Mouse (Mus musculus): ENCODE measurements at regions not wholly inside any gene's neighbourhood (a gene's known extent, or its start where the extent isn't known, plus 50 kb on each side); places are given as distances from the start of the nearest gene placed in this dataset.

- DNase-seq (ENCODE audit: low spot score in 2 of 2) = no peak
These were observed 249.6 kb downstream of the Drd1 start for GRCm38 (mm10) chr13:53805872-53806271.

GRCm38 (mm10) chr13:53800978-53801377 lies 254.5 kb downstream of the Drd1 start:
- DNase-seq (ENCODE audit: low spot score in 2 of 2) = no peak

GRCm38 (mm10) chr13:53788809-53789208 lies 266.7 kb downstream of the Drd1 start:
- no peak for DNase-seq (ENCODE audit: low spot score in 2 of 2)

GRCm38 (mm10) chr13:53783492-53783891 lies 272.0 kb downstream of the Drd1 start:
- DNase-seq (ENCODE audit: low spot score in 2 of 2) = peak; percentile 74 to 91

- peak; percentile 53 to 63 for DNase-seq (ENCODE audit: low spot score in 2 of 2)
These were observed 276.4 kb downstream of the Drd1 start for GRCm38 (mm10) chr13:53779150-53779549.

GRCm38 (mm10) chr13:53776421-53776820 lies 279.1 kb downstream of the Drd1 start:
- no peak for DNase-seq (ENCODE audit: low spot score in 2 of 2)

GRCm38 (mm10) chr13:53775687-53776086 lies 279.8 kb downstream of the Drd1 start:
- peak in 1 of 2 experiments; percentile 22 for DNase-seq (ENCODE audit: low spot score in 2 of 2)

- peak; percentile 65 to 75 for DNase-seq (ENCODE audit: low spot score in 2 of 2)
These were observed 290.8 kb downstream of the Drd1 start for GRCm38 (mm10) chr13:53764613-53765243.

GRCm38 (mm10) chr13:53757576-53758237 lies 284.8 kb upstream of the Msx2 start:
- DNase-seq (ENCODE audit: low spot score in 2 of 2) = no peak

GRCm38 (mm10) chr13:53756970-53757530 lies 284.2 kb upstream of the Msx2 start:
- no peak for DNase-seq (ENCODE audit: low spot score in 2 of 2)

- no peak for DNase-seq (ENCODE audit: low spot score in 2 of 2)
These were observed 282.3 kb upstream of the Msx2 start for GRCm38 (mm10) chr13:53755046-53755615.

GRCm38 (mm10) chr13:53753049-53753448 lies 280.2 kb upstream of the Msx2 start:
- no peak for DNase-seq (ENCODE audit: low spot score in 2 of 2)

GRCm38 (mm10) chr13:53740981-53741380 lies 268.1 kb upstream of the Msx2 start:
- no peak for DNase-seq (ENCODE audit: low spot score in 2 of 2)

GRCm38 (mm10) chr13:53739127-53739526 lies 266.3 kb upstream of the Msx2 start:
- DNase-seq (ENCODE audit: low spot score in 2 of 2) = no peak

- no peak for DNase-seq (ENCODE audit: low spot score in 2 of 2)
These were observed 262.1 kb upstream of the Msx2 start for GRCm38 (mm10) chr13:53734944-53735343.

- no peak for DNase-seq (ENCODE audit: low spot score in 2 of 2)
These were observed 257.5 kb upstream of the Msx2 start for GRCm38 (mm10) chr13:53730259-53730902.

GRCm38 (mm10) chr13:53729848-53730247 lies 257.0 kb upstream of the Msx2 start:
- no peak for DNase-seq (ENCODE audit: low spot score in 2 of 2)

- DNase-seq (ENCODE audit: low spot score in 2 of 2) = no peak
These were observed 253.2 kb upstream of the Msx2 start for GRCm38 (mm10) chr13:53726031-53726430.

GRCm38 (mm10) chr13:53722881-53723280 lies 250.0 kb upstream of the Msx2 start:
- DNase-seq (ENCODE audit: low spot score in 2 of 2) = no peak

GRCm38 (mm10) chr13:53721038-53721463 lies 248.2 kb upstream of the Msx2 start:
- DNase-seq (ENCODE audit: low spot score in 2 of 2) = no peak

GRCm38 (mm10) chr13:53717582-53717981 lies 244.7 kb upstream of the Msx2 start:
- no peak for DNase-seq (ENCODE audit: low spot score in 2 of 2)

GRCm38 (mm10) chr13:53717086-53717485 lies 244.2 kb upstream of the Msx2 start:
- no peak for DNase-seq (ENCODE audit: low spot score in 2 of 2)
